Mouse (Mus musculus): Measurements from ENCODE around the gene Crybb2.

DNA sequence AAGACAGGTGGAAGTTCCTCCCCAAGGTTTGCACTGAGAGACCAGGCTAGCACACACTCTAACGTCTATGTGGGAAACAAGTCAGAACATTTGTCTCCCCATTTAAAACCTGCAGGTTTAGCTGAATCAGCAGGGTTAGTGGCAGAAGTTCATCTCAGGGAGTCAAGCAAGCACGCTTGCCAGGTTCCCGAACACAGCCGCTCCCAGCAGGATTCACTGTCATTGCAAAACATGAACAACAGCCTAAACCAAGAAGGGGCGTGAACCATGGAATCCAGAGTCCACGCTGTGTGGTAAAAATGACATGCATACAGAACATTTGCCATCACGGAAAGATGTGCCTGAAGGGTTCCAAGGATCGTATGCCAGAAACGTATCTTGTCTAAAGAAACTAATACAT, 35.1 kb upstream of the Crybb2 start:
- TF ChIP-seq CTCF (IDR thresholded peaks at IDR 0.05; ENCODE audit: insufficient read depth, low read depth, low read length) (no peak), POLR2A (IDR thresholded peaks at IDR 0.05; ENCODE audit: insufficient read depth, low read depth, low read length) (no peak)
